Comparison of ENCODE assay signal across 32 mouse cellular contexts in the genomic region with DNA sequence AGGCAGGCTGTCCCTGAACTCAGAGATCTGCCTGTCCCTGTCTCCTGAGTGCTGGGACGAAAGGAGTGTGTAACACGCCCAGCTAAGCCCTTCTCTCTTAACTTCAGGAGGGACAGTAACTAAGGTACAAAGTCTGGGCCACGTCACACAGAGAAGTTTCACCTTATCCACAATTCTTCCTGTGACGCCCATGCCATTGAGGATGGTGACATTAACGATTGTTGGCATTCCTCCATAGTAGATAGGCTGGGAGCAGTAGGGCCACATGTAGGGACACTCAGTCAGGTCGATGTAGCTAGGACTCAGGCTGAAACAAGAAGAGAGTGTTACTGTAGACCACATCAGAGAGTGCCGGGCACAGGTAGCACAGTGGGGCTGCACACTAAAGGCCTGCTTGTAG. TPM values are rescaled to one million over a fixed set of nuclear protein-coding genes. Genes with fewer than 3 reads are reported as not detected.
A peak's percentile ranks its signal among the peaks of the same experiment; 100 is the strongest.
DNase-seq lines count a peak whose midpoint lies in the region; ATAC-seq and TF ChIP-seq lines count a peak whose summit lies in the region.
"Had no signal": no experiment of that assay in that cellular context is flagged by ENCODE, and none has a peak within 500 bp of the region (broad histone marks: within the 10 kb centered on the region; RNA-seq: fewer than 3 reads in every experiment).

No protein-coding gene starts in this region.

- peak; percentile 5 for DNase-seq in gastrocnemius, adult 2 months
- DNase-seq in gastrocnemius, postnatal 14 days, result no peak
- no peak for DNase-seq in forebrain, embryonic 14.5 days (ENCODE audit: low spot score)
- DNase-seq in spleen, adult 18-20 months, result no peak
- DNase-seq: adrenal gland, postnatal 10 days; adrenal gland, postnatal 25 days; B cell, adult 2 months; cerebellum, adult 11 months; cerebellum, adult 18-20 months; cerebellum, adult 8-10 months; cerebellum, adult 9-11 months; cerebellum, postnatal 14 days; cerebellum, postnatal 36 days; embryo, embryonic 11 days had no signal

- no peak overlapping the region for H3K4me2 ChIP-seq in intestine, embryonic 15.5 days (replicated peaks)
- H3K4me2 ChIP-seq in intestine, postnatal 0 days (replicated peaks; ENCODE audit: low read depth), result no peak overlapping the region
- H3K4me2 ChIP-seq in forebrain, embryonic 13.5 days, result no peak overlapping the region
- no peak overlapping the region for H3K4me2 ChIP-seq in forebrain, embryonic 14.5 days (ENCODE audit: low read length)
- H3K4me2 ChIP-seq: embryonic facial prominence, embryonic 13.5 days; embryonic facial prominence, embryonic 15.5 days; forebrain, embryonic 12.5 days had no signal

- peak; percentile 49; the same call in 1 of the 2 replicates for TF ChIP-seq POLR2A in small intestine, adult 2 months (IDR thresholded peaks at IDR 0.05; ENCODE audit: low read depth, low read length)

- WGBS in intestine, embryonic 15.5 days, result 83% methylated on average over 7 of the region's 7 CpGs
- WGBS in intestine, postnatal 0 days, result 50% methylated on average over 7 of the region's 7 CpGs
- WGBS in small intestine, adult 2 months, result 37% methylated on average over 7 of the region's 7 CpGs
- WGBS in forebrain, embryonic 13.5 days, result 90% methylated on average over 7 of the region's 7 CpGs
- 81% methylated on average over 7 of the region's 7 CpGs for WGBS in forebrain, embryonic 14.5 days

- H3K36me3 ChIP-seq in intestine, embryonic 15.5 days, result peaks cover 57% of the 10 kb centered on the region
- H3K36me3 ChIP-seq in intestine, postnatal 0 days (ENCODE audit: control insufficient read depth, insufficient read depth), result peaks cover 82% of the 10 kb centered on the region
- peaks cover 57% of the 10 kb centered on the region for H3K36me3 ChIP-seq in small intestine, adult 2 months (ENCODE audit: control insufficient read depth, insufficient read depth, low read length)
- H3K36me3 ChIP-seq in forebrain, embryonic 13.5 days (ENCODE audit: poor library complexity, severe bottlenecking), result peaks cover 97% of the 10 kb centered on the region
- H3K36me3 ChIP-seq in forebrain, embryonic 14.5 days (ENCODE audit: control insufficient read depth, insufficient read depth, low read length), result peaks cover 89% of the 10 kb centered on the region

- no peak for TF ChIP-seq CTCF in gastrocnemius, adult 2 months (IDR thresholded peaks at IDR 0.05)
- TF ChIP-seq CTCF in intestine, postnatal 0 days (IDR thresholded peaks at IDR 0.05; ENCODE audit: low read depth), result no peak
- no peak for TF ChIP-seq CTCF in small intestine, adult 2 months (IDR thresholded peaks at IDR 0.05; ENCODE audit: extremely low read depth, insufficient read length, insufficient replicate concordance, low read depth, low read length)

- no peak overlapping the region for H3K9ac ChIP-seq in intestine, embryonic 15.5 days
- H3K9ac ChIP-seq in intestine, postnatal 0 days (ENCODE audit: low read depth, low read length), result no peak overlapping the region
- no peak overlapping the region for H3K9ac ChIP-seq in forebrain, embryonic 13.5 days
- H3K9ac ChIP-seq in forebrain, embryonic 14.5 days (ENCODE audit: low read length), result no peak overlapping the region
- H3K9ac ChIP-seq: embryonic facial prominence, embryonic 13.5 days; embryonic facial prominence, embryonic 15.5 days; forebrain, embryonic 12.5 days had no signal

- no peaks in the 10 kb centered on the region for H3K9me3 ChIP-seq in intestine, embryonic 15.5 days
- no peaks in the 10 kb centered on the region for H3K9me3 ChIP-seq in intestine, postnatal 0 days (ENCODE audit: control insufficient read depth)
- no peaks in the 10 kb centered on the region for H3K9me3 ChIP-seq in forebrain, embryonic 13.5 days (replicated peaks)
- no peaks in the 10 kb centered on the region for H3K9me3 ChIP-seq in forebrain, embryonic 14.5 days (replicated peaks; ENCODE audit: control insufficient read depth, low read length)
- H3K9me3 ChIP-seq: embryonic facial prominence, embryonic 13.5 days; embryonic facial prominence, embryonic 15.5 days; forebrain, embryonic 10.5 days; forebrain, embryonic 12.5 days; G1E had no signal

- H3K4me3 ChIP-seq in gastrocnemius, adult 2 months, result no peak overlapping the region
- H3K4me3 ChIP-seq in intestine, embryonic 15.5 days (replicated peaks), result no peak overlapping the region
- H3K4me3 ChIP-seq in intestine, postnatal 0 days (ENCODE audit: low read depth, low read length), result no peak overlapping the region
- no peak overlapping the region for H3K4me3 ChIP-seq in small intestine, adult 2 months (ENCODE audit: low read depth, low read length)
- H3K4me3 ChIP-seq in forebrain, embryonic 13.5 days, result no peak overlapping the region
- H3K4me3 ChIP-seq in forebrain, embryonic 14.5 days (ENCODE audit: low read depth, low read length), result no peak overlapping the region
- H3K4me3 ChIP-seq: embryonic facial prominence, embryonic 13.5 days; embryonic facial prominence, embryonic 15.5 days; erythroblast, embryonic 14.5 days; forebrain, embryonic 10.5 days; forebrain, embryonic 12.5 days had no signal

- no peaks in the 10 kb centered on the region for H3K27me3 ChIP-seq in intestine, embryonic 15.5 days (replicated peaks)
- no peaks in the 10 kb centered on the region for H3K27me3 ChIP-seq in intestine, postnatal 0 days (replicated peaks; ENCODE audit: control insufficient read depth, insufficient read depth, low read length)
- no peaks in the 10 kb centered on the region for H3K27me3 ChIP-seq in small intestine, adult 2 months (ENCODE audit: control insufficient read depth, insufficient read depth, low read length)
- no peaks in the 10 kb centered on the region for H3K27me3 ChIP-seq in forebrain, embryonic 13.5 days
- no peaks in the 10 kb centered on the region for H3K27me3 ChIP-seq in forebrain, embryonic 14.5 days (replicated peaks; ENCODE audit: control insufficient read depth, insufficient read depth, low read length)
- H3K27me3 ChIP-seq: CH12.LX; embryonic facial prominence, embryonic 13.5 days; embryonic facial prominence, embryonic 15.5 days; forebrain, embryonic 12.5 days; Patski had no signal

- intact Hi-C loops in gastrocnemius, adult 2 months (cut with DNase I), result no loop called here
- intact Hi-C loops in gastrocnemius, postnatal 14 days (cut with DNase I; ENCODE audit: low total_unique reads), result no loop called here

- H3K4me1 ChIP-seq in intestine, embryonic 15.5 days (replicated peaks), result no peaks in the 10 kb centered on the region
- 0 out of 2 replicates have a peak, but pooled peaks cover 3% of the 10 kb centered on the region for H3K4me1 ChIP-seq in intestine, postnatal 0 days (replicated peaks; ENCODE audit: control insufficient read depth, insufficient read depth, low read length)
- peaks cover 33% of the 10 kb centered on the region for H3K4me1 ChIP-seq in small intestine, adult 2 months (ENCODE audit: control insufficient read depth, insufficient read depth, insufficient read length, low read length)
- no peaks in the 10 kb centered on the region for H3K4me1 ChIP-seq in forebrain, embryonic 13.5 days
- H3K4me1 ChIP-seq in forebrain, embryonic 14.5 days (ENCODE audit: control insufficient read depth, insufficient read depth, low read length), result no peaks in the 10 kb centered on the region
- H3K4me1 ChIP-seq: embryonic facial prominence, embryonic 13.5 days; embryonic facial prominence, embryonic 15.5 days; forebrain, embryonic 12.5 days had no signal

- no peak overlapping the region for H3K27ac ChIP-seq in gastrocnemius, adult 2 months
- no peak overlapping the region for H3K27ac ChIP-seq in intestine, embryonic 15.5 days
- peak overlapping the region; percentile 77 for H3K27ac ChIP-seq in intestine, postnatal 0 days (ENCODE audit: low read depth, low read length)
- peak overlapping the region; percentile 97 for H3K27ac ChIP-seq in small intestine, adult 2 months (ENCODE audit: insufficient read depth, low read depth, low read length)
- no peak overlapping the region for H3K27ac ChIP-seq in forebrain, embryonic 13.5 days
- no peak overlapping the region for H3K27ac ChIP-seq in forebrain, embryonic 14.5 days (ENCODE audit: low read depth, low read length)
- H3K27ac ChIP-seq: embryonic facial prominence, embryonic 13.5 days; embryonic facial prominence, embryonic 15.5 days; forebrain, embryonic 10.5 days; forebrain, embryonic 12.5 days had no signal

- ATAC-seq in intestine, embryonic 15.5 days, result 0 out of 2 replicates have a peak, but pooled peaks have one; percentile 6
- peak; percentile 83 for ATAC-seq in intestine, postnatal 0 days
- ATAC-seq in forebrain, embryonic 13.5 days, result no peak
- ATAC-seq in forebrain, embryonic 14.5 days, result no peak
- ATAC-seq: activated CD4-positive, CD25-positive, alpha-beta regulatory T cell, adult 4 months; CD4-positive, CD25-positive, alpha-beta regulatory T cell, adult 4 months; forebrain, embryonic 16.5 days; Patski had no signal

RNA-seq across cellular contexts. Expression of a gene that starts 27.3 kb away (rescaled TPM):
- total RNA-seq in gastrocnemius, adult 2 months (2021), result not detected
- not detected for total RNA-seq in gastrocnemius, postnatal 14 days (2021)
- polyA plus RNA-seq in intestine, embryonic 15.5 days (2015; fragmentation: Nextera tagmentation; extraction: Ambion mirVana), result 0.05 TPM in 1 of 2 replicates, not detected in the other
- 0.07 and 0.18 TPM in 2 replicates for polyA plus RNA-seq in intestine, postnatal 0 days (2015; fragmentation: Nextera tagmentation; extraction: Ambion mirVana)
- 0.36 and 0.68 TPM in 2 replicates for polyA plus RNA-seq in small intestine, adult 2 months (2012; rRNA removed)
- polyA plus RNA-seq in forebrain, embryonic 13.5 days (2015; fragmentation: Nextera tagmentation; extraction: Ambion mirVana), result not detected in 2 replicates
- polyA plus RNA-seq in forebrain, embryonic 14.5 days (2014; fragmentation: Nextera tagmentation; extraction: Ambion mirVana), result not detected in 2 replicates
- total RNA-seq: adrenal gland, adult 18-20 months; adrenal gland, postnatal 10 days; adrenal gland, postnatal 25 days; common myeloid progenitor, adult 5-6 weeks had no signal
- polyA plus RNA-seq: activated CD4-positive, CD25-positive, alpha-beta regulatory T cell, adult 4 months; CD4-positive, CD25-positive, alpha-beta regulatory T cell, adult 4 months; erythroblast, embryonic 14.5 days; forebrain, embryonic 16.5 days; G1E; Patski had no signal

RNA-seq across cellular contexts. Expression of a gene that starts 29.8 kb away (rescaled TPM):
- 10 to 100 TPM; 28.6 to 28.7 TPM for total RNA-seq in gastrocnemius, adult 2 months (2021)
- total RNA-seq in gastrocnemius, postnatal 14 days (2021), result 10 to 100 TPM; 37.3 to 39.3 TPM
- 83.6 and 88.8 TPM in 2 replicates for polyA plus RNA-seq in intestine, embryonic 15.5 days (2015; fragmentation: Nextera tagmentation; extraction: Ambion mirVana)
- polyA plus RNA-seq in intestine, postnatal 0 days (2015; fragmentation: Nextera tagmentation; extraction: Ambion mirVana), result 32.8 and 33.3 TPM in 2 replicates
- 24.4 and 43.1 TPM in 2 replicates for polyA plus RNA-seq in small intestine, adult 2 months (2012; rRNA removed)
- polyA plus RNA-seq in forebrain, embryonic 13.5 days (2015; fragmentation: Nextera tagmentation; extraction: Ambion mirVana), result 67.2 and 70.5 TPM in 2 replicates
- polyA plus RNA-seq in forebrain, embryonic 14.5 days (2014; fragmentation: Nextera tagmentation; extraction: Ambion mirVana), result 50.0 and 58.4 TPM in 2 replicates

RNA-seq across cellular contexts. Expression of a gene that starts 46.2 kb away (rescaled TPM):
- 10 to 100 TPM; 15.9 to 16.6 TPM for total RNA-seq in gastrocnemius, adult 2 months (2021)
- 10 to 100 TPM; 12.6 to 13.7 TPM for total RNA-seq in gastrocnemius, postnatal 14 days (2021)
- polyA plus RNA-seq in intestine, embryonic 15.5 days (2015; fragmentation: Nextera tagmentation; extraction: Ambion mirVana), result 28.8 and 32.6 TPM in 2 replicates
- polyA plus RNA-seq in intestine, postnatal 0 days (2015; fragmentation: Nextera tagmentation; extraction: Ambion mirVana), result 21.6 and 21.8 TPM in 2 replicates
- polyA plus RNA-seq in small intestine, adult 2 months (2012; rRNA removed), result 13.4 and 20.9 TPM in 2 replicates
- polyA plus RNA-seq in forebrain, embryonic 13.5 days (2015; fragmentation: Nextera tagmentation; extraction: Ambion mirVana), result 109 and 130 TPM in 2 replicates
- 183 and 202 TPM in 2 replicates for polyA plus RNA-seq in forebrain, embryonic 14.5 days (2014; fragmentation: Nextera tagmentation; extraction: Ambion mirVana)

RNA-seq across cellular contexts. Expression of a gene that starts 46.3 kb away (rescaled TPM):
- not detected for total RNA-seq in gastrocnemius, adult 2 months (2021)
- total RNA-seq in gastrocnemius, postnatal 14 days (2021), result not detected
- 1.4 and 2.1 TPM in 2 replicates for polyA plus RNA-seq in intestine, embryonic 15.5 days (2015; fragmentation: Nextera tagmentation; extraction: Ambion mirVana)
- 3.6 and 4.2 TPM in 2 replicates for polyA plus RNA-seq in intestine, postnatal 0 days (2015; fragmentation: Nextera tagmentation; extraction: Ambion mirVana)
- 3.7 and 9.4 TPM in 2 replicates for polyA plus RNA-seq in small intestine, adult 2 months (2012; rRNA removed)
- polyA plus RNA-seq in forebrain, embryonic 13.5 days (2015; fragmentation: Nextera tagmentation; extraction: Ambion mirVana), result 0.19 and 0.62 TPM in 2 replicates
- 0.39 and 0.40 TPM in 2 replicates for polyA plus RNA-seq in forebrain, embryonic 14.5 days (2014; fragmentation: Nextera tagmentation; extraction: Ambion mirVana)
- total RNA-seq: adrenal gland, adult 18-20 months; adrenal gland, postnatal 10 days; common myeloid progenitor, adult 5-6 weeks had no signal
- polyA plus RNA-seq: activated CD4-positive, CD25-positive, alpha-beta regulatory T cell, adult 4 months; CD4-positive, CD25-positive, alpha-beta regulatory T cell, adult 4 months; embryonic facial prominence, embryonic 11.5 days; erythroblast, embryonic 14.5 days had no signal

Comparison
In these comparisons a context has a peak if more than half of its experiments do, and no peak if none do; other contexts are left out.
1. H3K27ac ChIP-seq: peak in intestine, postnatal 0 days (single experiment) and small intestine, adult 2 months (single experiment); none in gastrocnemius, adult 2 months (single experiment), intestine, embryonic 15.5 days (single experiment), forebrain, embryonic 13.5 days (single experiment) and forebrain, embryonic 14.5 days (single experiment).
2. ATAC-seq: peak in intestine, embryonic 15.5 days (single experiment) and intestine, postnatal 0 days (single experiment); none in forebrain, embryonic 13.5 days (single experiment) and forebrain, embryonic 14.5 days (single experiment).